Mouse (Mus musculus) limb, embryonic 13.5 days (tissue): ENCODE results near the gene Sp4. TPM values are rescaled to one million over a fixed set of nuclear protein-coding genes. Genes with fewer than 3 reads are reported as not detected.
A peak's percentile ranks its signal among the peaks of the same experiment; 100 is the strongest.

Source experiments
- ATAC-seq: fragments of 200-750 bp; cut with Nextera tagmentation; 2 replicates; pipeline ENCODE4 v1.8.0; 2017; ENCODE audit warnings: low read depth, moderate number of reproducible peaks, moderate TSS enrichment; ENCODE audit not compliant: low FRiP score
- H3K27ac ChIP-seq: fragments of 300-500 bp; sonication (generic); 2 replicates; pipeline ENCODE4 v1.5.1; 2015; ENCODE audit warnings: inconsistent platforms, mild to moderate bottlenecking, moderate library complexity
- H3K27me3 ChIP-seq: fragments of 300-500 bp; sonication (generic); 2 replicates; pipeline ENCODE4 v1.6.1; 2015; ENCODE audit warnings: mild to moderate bottlenecking, inconsistent platforms
- H3K36me3 ChIP-seq: fragments of 300-500 bp; sonication (generic); 2 replicates; pipeline ENCODE4 v1.6.1; 2015; ENCODE audit warnings: inconsistent platforms, mild to moderate bottlenecking, moderate library complexity
- H3K4me1 ChIP-seq: fragments of 300-500 bp; sonication (generic); 2 replicates; pipeline ENCODE4 v1.6.1; 2015; ENCODE audit warnings: inconsistent platforms
- H3K4me2 ChIP-seq: fragments of 300-500 bp; sonication (generic); replicated peaks from 2 replicates; pipeline ENCODE4 v1.6.1; 2015; ENCODE audit warnings: inconsistent platforms, mild to moderate bottlenecking, moderate library complexity
- H3K4me3 ChIP-seq: fragments of 300-500 bp; sonication (generic); 2 replicates; pipeline ENCODE4 v1.5.1; 2015; ENCODE audit warnings: moderate library complexity, mild to moderate bottlenecking, inconsistent platforms
- H3K9ac ChIP-seq: fragments of 300-500 bp; sonication (generic); 2 replicates; pipeline ENCODE4 v1.6.1; 2015; ENCODE audit warnings: mild to moderate bottlenecking, inconsistent platforms
- H3K9me3 ChIP-seq: fragments of 300-500 bp; sonication (generic); 2 replicates; pipeline ENCODE4 v1.6.1; 2016; ENCODE audit warnings: inconsistent platforms
- WGBS: fragments of 180-500 bp; shearing (Covaris S2); methylation state at CpG from one replicate; pipeline ENCODE4 v1.1.7; 2015; 5-methylcytosine and 5-hydroxymethylcytosine counted together
- polyA plus RNA-seq: library from polyadenylated mRNA; unstranded; fragments of >200 nt; fragmentation: Nextera tagmentation; extraction: Ambion mirVana; gene quantifications from 2 replicates; pipeline ENCODE4 v1.2.1, GENCODE M21; 2015

Gene Sp4
- polyA plus RNA-seq, 1 experiment from 2014 or later = 9.9 TPM

- peak overlapping the region; percentile 85 for H3K4me3 ChIP-seq
- peak overlapping the region; percentile 74 for H3K4me2 ChIP-seq
- ATAC-seq = peak; percentile 90
- H3K9me3 ChIP-seq = no peaks in the 10 kb centered on the region
- H3K9ac ChIP-seq = peak overlapping the region; percentile 79
- peaks cover 28% of the 10 kb centered on the region for H3K4me1 ChIP-seq
- H3K27ac ChIP-seq = peak overlapping the region; percentile 89
- H3K36me3 ChIP-seq = peaks cover 6% of the 10 kb centered on the region
- H3K27me3 ChIP-seq = no peaks in the 10 kb centered on the region
- WGBS = under 1% methylated on average over 74 of the region's 74 CpGs
Measured at GRCm38 (mm10) chr12:118301866-118302835, 911 bp upstream of the Sp4 start.

- H3K4me1 ChIP-seq = peaks cover 36% of the 10 kb centered on the region
- peak; percentile 74 for ATAC-seq
- 0% methylated on average over 13 of the region's 13 CpGs for WGBS
Measured at GRCm38 (mm10) chr12:118300754-118301071, 527 bp downstream of the Sp4 start.

GRCm38 (mm10) chr12:118299956-118300355 lies 1.3 kb downstream of the Sp4 start:
- no peaks in the 10 kb centered on the region for H3K9me3 ChIP-seq
- no peak for ATAC-seq
- peak overlapping the region; percentile 85 for H3K4me3 ChIP-seq
- peak overlapping the region; percentile 61 for H3K4me2 ChIP-seq
- H3K36me3 ChIP-seq = peaks cover 6% of the 10 kb centered on the region
- WGBS = 28% methylated on average over 6 of the region's 6 CpGs
- no peak overlapping the region for H3K27ac ChIP-seq
- peak overlapping the region; percentile 35; the same call in 1 of the 2 replicates for H3K9ac ChIP-seq
- H3K27me3 ChIP-seq = no peaks in the 10 kb centered on the region
- peaks cover 36% of the 10 kb centered on the region for H3K4me1 ChIP-seq

More at GRCm38 (mm10) chr12:118300754-118301071, 527 bp downstream of the Sp4 start:
- Histone ChIP-seq H3K9me3 (no peaks in the 10 kb centered on the region), H3K9ac (peak overlapping the region; percentile 79), H3K4me3 (peak overlapping the region; percentile 85), H3K4me2 (peak overlapping the region; percentile 61), H3K27ac (peak overlapping the region; percentile 94), H3K36me3 (peaks cover 6% of the 10 kb centered on the region), H3K27me3 (no peaks in the 10 kb centered on the region)

GRCm38 (mm10) chr12:118299172-118299571 lies 2.1 kb downstream of the Sp4 start:
- 80% methylated on average over 9 of the region's 9 CpGs for WGBS
- ATAC-seq = no peak
- H3K4me2 ChIP-seq = peak overlapping the region; percentile 61
- no peak overlapping the region for H3K4me3 ChIP-seq
- H3K36me3 ChIP-seq = peaks cover 6% of the 10 kb centered on the region
- H3K9me3 ChIP-seq = no peaks in the 10 kb centered on the region
- H3K9ac ChIP-seq = no peak overlapping the region
- H3K27ac ChIP-seq = no peak overlapping the region
- H3K27me3 ChIP-seq = no peaks in the 10 kb centered on the region
- H3K4me1 ChIP-seq = peaks cover 36% of the 10 kb centered on the region

GRCm38 (mm10) chr12:118298516-118298915 lies 2.7 kb downstream of the Sp4 start:
- H3K4me2 ChIP-seq = peak overlapping the region; percentile 61
- H3K9me3 ChIP-seq = no peaks in the 10 kb centered on the region
- 86% methylated on average over 2 of the region's 2 CpGs for WGBS
- no peaks in the 10 kb centered on the region for H3K27me3 ChIP-seq
- H3K4me1 ChIP-seq = peaks cover 36% of the 10 kb centered on the region
- H3K27ac ChIP-seq = no peak overlapping the region
- no peak for ATAC-seq
- H3K4me3 ChIP-seq = no peak overlapping the region
- H3K9ac ChIP-seq = no peak overlapping the region
- H3K36me3 ChIP-seq = peaks cover 6% of the 10 kb centered on the region

GRCm38 (mm10) chr12:118296236-118296635 lies 5.0 kb downstream of the Sp4 start:
- no peaks in the 10 kb centered on the region for H3K27me3 ChIP-seq
- H3K9me3 ChIP-seq = no peaks in the 10 kb centered on the region
- no peak overlapping the region for H3K9ac ChIP-seq
- H3K36me3 ChIP-seq = peaks cover 9% of the 10 kb centered on the region
- H3K4me1 ChIP-seq = peaks cover 29% of the 10 kb centered on the region
- H3K4me3 ChIP-seq = no peak overlapping the region
- WGBS = 97% methylated on average over 2 of the region's 2 CpGs
- H3K4me2 ChIP-seq = no peak overlapping the region
- ATAC-seq = no peak
- H3K27ac ChIP-seq = no peak overlapping the region

- Histone ChIP-seq H3K9ac (no peak overlapping the region), H3K9me3 (no peaks in the 10 kb centered on the region), H3K36me3 (peaks cover 9% of the 10 kb centered on the region), H3K4me1 (peaks cover 29% of the 10 kb centered on the region), H3K27me3 (no peaks in the 10 kb centered on the region), H3K27ac (no peak overlapping the region), H3K4me2 (no peak overlapping the region), H3K4me3 (no peak overlapping the region)
- WGBS = 85% methylated on average over 1 of the region's 1 CpGs
- ATAC-seq = no peak
Measured at GRCm38 (mm10) chr12:118295793-118296192, 5.4 kb downstream of the Sp4 start.

GRCm38 (mm10) chr12:118288947-118289346 lies 12.3 kb downstream of the Sp4 start:
- Histone ChIP-seq H3K27ac (no peak overlapping the region), H3K4me3 (no peak overlapping the region), H3K9ac (no peak overlapping the region), H3K27me3 (no peaks in the 10 kb centered on the region), H3K9me3 (no peaks in the 10 kb centered on the region), H3K36me3 (0 out of 2 replicates have a peak, but pooled peaks cover 3% of the 10 kb centered on the region), H3K4me2 (no peak overlapping the region), H3K4me1 (no peaks in the 10 kb centered on the region)
- WGBS = 83% methylated on average over 1 of the region's 1 CpGs
- ATAC-seq = no peak

- Histone ChIP-seq H3K27ac (no peak overlapping the region), H3K36me3 (no peaks in the 10 kb centered on the region), H3K4me2 (no peak overlapping the region), H3K9ac (no peak overlapping the region), H3K9me3 (no peaks in the 10 kb centered on the region), H3K4me1 (peaks cover 7% of the 10 kb centered on the region; the same call in 1 of the 2 replicates), H3K4me3 (no peak overlapping the region), H3K27me3 (no peaks in the 10 kb centered on the region)
- 79% methylated on average over 6 of the region's 6 CpGs for WGBS
- ATAC-seq = no peak
Measured at GRCm38 (mm10) chr12:118285099-118285498, 16.1 kb downstream of the Sp4 start.

GRCm38 (mm10) chr12:118281961-118282360 lies 19.3 kb downstream of the Sp4 start:
- Histone ChIP-seq H3K9ac (no peak overlapping the region), H3K9me3 (no peaks in the 10 kb centered on the region)
- 47% methylated on average over 1 of the region's 1 CpGs for WGBS

GRCm38 (mm10) chr12:118276385-118276784 lies 24.9 kb downstream of the Sp4 start:
- Histone ChIP-seq H3K4me1 (peaks cover 3% of the 10 kb centered on the region; the same call in 1 of the 2 replicates), H3K9ac (no peak overlapping the region), H3K27ac (no peak overlapping the region), H3K4me2 (no peak overlapping the region), H3K4me3 (no peak overlapping the region), H3K9me3 (no peaks in the 10 kb centered on the region), H3K27me3 (no peaks in the 10 kb centered on the region), H3K36me3 (no peaks in the 10 kb centered on the region)
- no peak for ATAC-seq
- WGBS = 78% methylated on average over 5 of the region's 5 CpGs

More at GRCm38 (mm10) chr12:118281961-118282360, 19.3 kb downstream of the Sp4 start:
- Histone ChIP-seq H3K4me3 (no peak overlapping the region), H3K36me3 (no peaks in the 10 kb centered on the region), H3K4me1 (peaks cover 7% of the 10 kb centered on the region; the same call in 1 of the 2 replicates), H3K4me2 (no peak overlapping the region), H3K27me3 (no peaks in the 10 kb centered on the region), H3K27ac (no peak overlapping the region)
- no peak for ATAC-seq

GRCm38 (mm10) chr12:118264905-118265304 lies 36.3 kb downstream of the Sp4 start:
- no peaks in the 10 kb centered on the region for H3K27me3 ChIP-seq

More at GRCm38 (mm10) chr12:118264905-118265304, 36.3 kb downstream of the Sp4 start:
- no peaks in the 10 kb centered on the region for H3K4me1 ChIP-seq
- H3K4me3 ChIP-seq = no peak overlapping the region
- H3K9ac ChIP-seq = no peak overlapping the region
- H3K36me3 ChIP-seq = 0 out of 2 replicates have a peak, but pooled peaks cover 7% of the 10 kb centered on the region
- H3K4me2 ChIP-seq = no peak overlapping the region
- H3K27ac ChIP-seq = no peak overlapping the region; the same call in 1 of the 2 replicates
- no peaks in the 10 kb centered on the region for H3K9me3 ChIP-seq
- no peak for ATAC-seq
